Mouse (Mus musculus): ENCODE results near the gene Camta1.

GRCm38 (mm10) chr4:151306311-151306765 lies 555.3 kb downstream of the Camta1 start:
- TF ChIP-seq GATA1 (IDR thresholded peaks at IDR 0.05; ENCODE audit: borderline replicate concordance, low read length) = no peak
- no peak for TF ChIP-seq FLI1 (IDR thresholded peaks at IDR 0.05; ENCODE audit: low read length)
